ENCODE assay signal across 8 mouse cellular contexts in the genomic region with DNA sequence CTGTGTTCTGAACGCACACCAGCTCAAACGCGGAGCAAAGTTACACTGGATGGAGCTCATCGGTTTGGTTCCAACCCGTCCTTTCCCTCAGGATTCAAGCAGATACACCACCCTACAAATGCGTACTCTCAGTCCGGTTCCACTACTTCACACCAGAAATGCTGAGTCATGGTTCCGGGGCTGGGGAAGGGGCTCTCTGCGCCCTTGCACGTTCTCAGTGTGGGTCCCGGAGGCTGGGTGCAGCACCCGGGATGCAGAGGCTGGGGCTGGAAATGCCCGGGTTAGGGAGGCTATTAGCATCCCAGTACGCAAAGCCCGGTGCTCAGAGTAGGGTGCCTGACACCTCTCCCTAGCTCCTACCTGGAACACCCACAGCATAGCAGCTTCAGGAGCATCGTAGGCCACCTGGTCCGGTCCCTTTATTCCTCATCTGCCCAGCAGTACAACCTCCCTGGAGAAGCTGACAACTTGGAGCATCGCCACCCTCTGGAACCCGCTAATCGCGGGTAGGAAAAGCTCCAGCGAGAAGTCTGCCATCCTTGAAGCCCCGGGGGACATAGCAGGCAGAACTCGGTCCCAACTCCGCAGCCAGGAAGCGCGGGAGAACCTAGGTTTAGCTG. TPM values are rescaled to one million over a fixed set of nuclear protein-coding genes. Genes with fewer than 3 reads are reported as not detected.
DNase-seq lines count a peak whose midpoint lies in the region; ATAC-seq and TF ChIP-seq lines count a peak whose summit lies in the region.

No protein-coding gene starts in this region.

- no peak for ATAC-seq in embryonic facial prominence, embryonic 12.5 days (ENCODE audit: insufficient number of reproducible peaks, insufficient read depth, low FRiP score, low TSS enrichment)
- ATAC-seq in heart, embryonic 12.5 days (ENCODE audit: insufficient number of reproducible peaks, low FRiP score) = no peak
- no peak for ATAC-seq in liver, embryonic 16.5 days (ENCODE audit: low read depth)
- ATAC-seq in erythroblast, adult 5-6 weeks (replicated peaks; ENCODE audit: low FRiP score, poor library complexity, severe bottlenecking) = no peak

- no peak for TF ChIP-seq POLR2A in lung, adult 2 months (IDR thresholded peaks at IDR 0.05; ENCODE audit: borderline replicate concordance, extremely low read depth, low read depth, low read length)

- peak; percentile 26 for DNase-seq in lung, adult 2 months
- no peak for DNase-seq in lung, postnatal 25 days (ENCODE audit: low spot score)
- DNase-seq in kidney, postnatal 14 days = peak; percentile 13
- peak; percentile 27 for DNase-seq in ovary, postnatal 36 days (ENCODE audit: low spot score)

- WGBS in lung, adult 2 months = 2% methylated on average over 27 of the region's 27 CpGs
- WGBS in embryonic facial prominence, embryonic 12.5 days = 2% methylated on average over 27 of the region's 27 CpGs
- 1% methylated on average over 27 of the region's 27 CpGs for WGBS in heart, embryonic 12.5 days
- 2% methylated on average over 27 of the region's 27 CpGs for WGBS in liver, embryonic 16.5 days (ENCODE audit: insufficient replicate concordance)

- no peak overlapping the region for H3K27ac ChIP-seq in embryonic facial prominence, embryonic 12.5 days
- H3K27ac ChIP-seq in heart, embryonic 12.5 days (ENCODE audit: poor library complexity, severe bottlenecking) = no peak overlapping the region
- H3K27ac ChIP-seq in liver, embryonic 16.5 days (ENCODE audit: low read length) = no peak overlapping the region

- TF ChIP-seq CTCF in lung, adult 2 months (IDR thresholded peaks at IDR 0.05; ENCODE audit: insufficient read depth, low read length) = no peak

- no peaks in the 10 kb centered on the region for H3K9me3 ChIP-seq in embryonic facial prominence, embryonic 12.5 days
- no peaks in the 10 kb centered on the region for H3K9me3 ChIP-seq in heart, embryonic 12.5 days (replicated peaks)
- no peaks in the 10 kb centered on the region for H3K9me3 ChIP-seq in liver, embryonic 16.5 days (replicated peaks; ENCODE audit: control insufficient read depth, low read length)

- peaks cover 49% of the 10 kb centered on the region for H3K27me3 ChIP-seq in embryonic facial prominence, embryonic 12.5 days
- peaks cover 24% of the 10 kb centered on the region for H3K27me3 ChIP-seq in heart, embryonic 12.5 days (replicated peaks)
- H3K27me3 ChIP-seq in liver, embryonic 16.5 days (ENCODE audit: control insufficient read depth, insufficient read depth, low read depth, low read length) = peaks cover 58% of the 10 kb centered on the region

- H3K4me3 ChIP-seq in lung, adult 2 months (replicated peaks; ENCODE audit: extremely low read depth, low read depth, low read length) = peak overlapping the region; percentile 99
- H3K4me3 ChIP-seq in embryonic facial prominence, embryonic 12.5 days = peak overlapping the region; percentile 62
- peak overlapping the region; percentile 69 for H3K4me3 ChIP-seq in heart, embryonic 12.5 days
- H3K4me3 ChIP-seq in liver, embryonic 16.5 days (ENCODE audit: low read depth, low read length) = peak overlapping the region; percentile 59

- H3K9ac ChIP-seq in embryonic facial prominence, embryonic 12.5 days = peak overlapping the region; percentile 78
- peak overlapping the region; percentile 78 for H3K9ac ChIP-seq in heart, embryonic 12.5 days
- H3K9ac ChIP-seq in liver, embryonic 16.5 days (ENCODE audit: low read depth, low read length) = no peak overlapping the region

- H3K36me3 ChIP-seq in embryonic facial prominence, embryonic 12.5 days = no peaks in the 10 kb centered on the region
- no peaks in the 10 kb centered on the region for H3K36me3 ChIP-seq in heart, embryonic 12.5 days
- no peaks in the 10 kb centered on the region for H3K36me3 ChIP-seq in liver, embryonic 16.5 days (ENCODE audit: control insufficient read depth, insufficient read depth)

- peaks cover 3% of the 10 kb centered on the region for H3K4me1 ChIP-seq in lung, adult 2 months (ENCODE audit: control insufficient read depth, insufficient read depth, low read length)
- H3K4me1 ChIP-seq in embryonic facial prominence, embryonic 12.5 days = peaks cover 26% of the 10 kb centered on the region; the same call in 1 of the 2 replicates
- H3K4me1 ChIP-seq in heart, embryonic 12.5 days (replicated peaks) = peaks cover 25% of the 10 kb centered on the region
- no peaks in the 10 kb centered on the region; the same call in 1 of the 2 replicates for H3K4me1 ChIP-seq in liver, embryonic 16.5 days (ENCODE audit: control insufficient read depth, low read depth, low read length)

- H3K4me2 ChIP-seq in embryonic facial prominence, embryonic 12.5 days (replicated peaks) = peak overlapping the region; percentile 84
- peak overlapping the region; percentile 83 for H3K4me2 ChIP-seq in heart, embryonic 12.5 days
- H3K4me2 ChIP-seq in liver, embryonic 16.5 days (ENCODE audit: low read depth, low read length) = 0 out of 2 replicates have a peak overlapping the region, but pooled peaks have one; percentile 71

RNA-seq across cellular contexts. Expression of a gene that starts 1.4 kb away (rescaled TPM):
- polyA plus RNA-seq in lung, adult 2 months (2012; rRNA removed) = 41.0 and 46.3 TPM in 2 replicates
- 2.7 and 3.2 TPM in 2 replicates for polyA plus RNA-seq in embryonic facial prominence, embryonic 12.5 days (2016; fragmentation: Nextera tagmentation; extraction: Ambion mirVana)
- polyA plus RNA-seq in heart, embryonic 12.5 days (2016; fragmentation: Nextera tagmentation; extraction: Ambion mirVana) = 3.4 and 3.8 TPM in 2 replicates
- polyA plus RNA-seq in liver, embryonic 16.5 days (2015; fragmentation: Nextera tagmentation; extraction: Ambion mirVana) = 0.04 and 0.06 TPM in 2 replicates
- not detected in 2 replicates for total RNA-seq in erythroblast, adult 5-6 weeks (2015; ENCODE audit: low replicate concordance)
- total RNA-seq in erythroblast, adult 5-6 weeks (2017; ENCODE audit: low replicate concordance) = 0.09 and 1.1 TPM in 2 replicates
